Mouse (Mus musculus) ES-E14 (cell line): ENCODE results near the gene Pou3f1.

Experiments used
- MAFK ChIP-seq: IDR thresholded peaks from 2 replicates; pipeline ENCODE4 v1.6.1; 2014; ENCODE audit warnings: mild to moderate bottlenecking, low read depth, low read length, inconsistent platforms; ENCODE audit not compliant: insufficient read depth
- ZC3H11A ChIP-seq: IDR thresholded peaks from 2 replicates; pipeline ENCODE4 v1.6.1; 2012; ENCODE audit warnings: low read depth, mild to moderate bottlenecking, inconsistent platforms, low read length, borderline replicate concordance

DNA sequence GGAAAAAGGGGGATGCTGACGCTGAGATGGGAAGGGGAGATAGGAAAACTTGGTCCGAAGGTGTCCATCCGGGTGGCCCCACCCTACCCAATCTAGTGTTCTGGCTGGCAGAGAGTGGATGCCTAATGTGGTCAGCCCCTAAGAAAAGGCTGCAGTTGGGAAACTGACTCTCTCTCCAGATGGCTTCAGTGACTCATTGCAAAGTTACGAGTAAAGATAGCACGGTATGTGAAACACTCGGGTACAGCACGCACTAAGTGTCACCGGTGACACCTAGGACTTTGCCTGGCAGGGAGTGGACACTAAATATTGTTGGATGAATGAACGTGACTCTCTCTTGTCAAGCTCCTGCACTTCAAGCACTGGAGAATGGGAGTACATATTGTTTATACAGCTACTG is 12.7 kb upstream of the Pou3f1 start:
- TF ChIP-seq ZC3H11A (no peak), MAFK (no peak)
